Mouse (Mus musculus): Measurements from ENCODE around the gene Zfp831. TPM values are rescaled to one million over a fixed set of nuclear protein-coding genes. Genes with fewer than 3 reads are reported as not detected.

Zfp831 gene
- total and polyA plus RNA-seq, 3 experiments, result 0.48 to 0.99 (median 0.59) TPM

GRCm38 (mm10) chr2:174601938-174602685 lies 41.2 kb upstream of the Zfp831 start:
- Histone ChIP-seq H3K9ac (ENCODE audit: insufficient read depth, low read depth) (no peak overlapping the region), H3K79me2 (replicated peaks; ENCODE audit: control insufficient read depth, extremely low read depth, insufficient read depth, poor library complexity, severe bottlenecking) (no peaks in the 10 kb centered on the region), H3K36me3 (replicated peaks in 1 of 2; ENCODE audit: control insufficient read depth in 1 of 2, insufficient read depth in 1 of 2, low read length in 1 of 2) (peaks cover 0 to 4% of the 10 kb centered on the region in 2 experiments), H3K27ac (ENCODE audit: insufficient read depth, low read depth) (no peak overlapping the region), H3K4me2 (ENCODE audit: insufficient read depth, low read depth, poor library complexity, severe bottlenecking) (no peak overlapping the region), H3K27me3 (replicated peaks) (no peaks in the 10 kb centered on the region), H3K9me3 (replicated peaks; ENCODE audit: low read length) (no peaks in the 10 kb centered on the region), H3K4me1 (ENCODE audit: control insufficient read depth in 1 of 2, insufficient read depth in 2 of 2) (peaks cover 8 to 15% of the 10 kb centered on the region in 2 experiments), H3K4me3 (replicated peaks in 1 of 3; ENCODE audit: low read depth in 2 of 3, low read length in 2 of 3, poor library complexity in 1 of 3) (no peak overlapping the region)
- no peak for TF ChIP-seq UBTF (IDR thresholded peaks at IDR 0.05; ENCODE audit: low read depth, low read length)
- peak; percentile 37; the same call in 1 of the 2 replicates for TF ChIP-seq BHLHE40 (IDR thresholded peaks at IDR 0.05; ENCODE audit: low read depth, low read length)
- in situ Hi-C loops (cut with MboI; ENCODE audit: low pct_ligation_motif_present, low pct_unique_long_range_greater_than_20kb, low sequenced_read_pairs), result no loop called here
- DNase-seq (ENCODE audit: extremely low read depth), result peak; percentile 27
- dilution Hi-C loops (cut with MboI; ENCODE audit: extremely low pct_ligation_motif_present, extremely low pct_unique_long_range_greater_than_20kb, low sequenced_read_pairs), result no loop called here

DNA sequence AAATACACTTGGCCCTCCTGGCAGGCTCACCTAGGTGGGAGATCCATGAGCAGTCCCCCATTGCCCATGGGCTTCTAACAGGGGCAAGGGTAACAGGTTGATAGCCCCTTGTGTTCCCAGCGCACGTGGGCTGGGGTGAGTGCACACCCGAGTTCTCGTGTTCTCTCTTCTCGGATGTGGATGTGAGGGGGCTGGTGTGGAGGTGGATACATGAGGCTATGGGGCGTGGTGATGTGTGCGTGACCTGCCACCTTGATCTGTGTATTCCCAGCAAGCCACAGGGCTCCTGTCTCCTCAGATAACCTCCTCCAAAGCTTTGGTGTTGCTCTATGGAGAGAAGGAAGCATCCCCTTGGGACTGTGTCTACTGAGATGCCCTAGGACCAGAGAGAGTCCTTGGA lies 40.0 kb upstream of the Zfp831 start:
- H3K27ac ChIP-seq (ENCODE audit: insufficient read depth, low read depth), result no peak overlapping the region
- no peak for TF ChIP-seq TCF12 (IDR thresholded peaks at IDR 0.05; ENCODE audit: low read depth, low read length)
- no peak for TF ChIP-seq POLR2A (IDR thresholded peaks at IDR 0.05; ENCODE audit: low read depth, low read length)
- TF ChIP-seq RAD21 (IDR thresholded peaks at IDR 0.05; ENCODE audit: low read depth, low read length), result no peak
- no peak for TF ChIP-seq ZC3H11A (IDR thresholded peaks at IDR 0.05; ENCODE audit: low read depth, low read length)
- TF ChIP-seq MAX (IDR thresholded peaks at IDR 0.05; ENCODE audit: low read length), result no peak
- TF ChIP-seq IRF4 (IDR thresholded peaks at IDR 0.05; ENCODE audit: low read depth, low read length), result no peak
- TF ChIP-seq NRF1 (IDR thresholded peaks at IDR 0.05; ENCODE audit: low read depth, low read length), result no peak
- no peak for TF ChIP-seq RCOR1 (conservative IDR thresholded peaks at IDR 0.05; ENCODE audit: low read depth, low read length)
- no peak for TF ChIP-seq HCFC1 (IDR thresholded peaks at IDR 0.05; ENCODE audit: low read depth, low read length)
- no peak for TF ChIP-seq MEF2A (IDR thresholded peaks at IDR 0.05; ENCODE audit: borderline replicate concordance, low read depth, low read length)
- in situ Hi-C loops (cut with MboI; ENCODE audit: low pct_ligation_motif_present, low pct_unique_long_range_greater_than_20kb, low sequenced_read_pairs), result no loop called here

DNA sequence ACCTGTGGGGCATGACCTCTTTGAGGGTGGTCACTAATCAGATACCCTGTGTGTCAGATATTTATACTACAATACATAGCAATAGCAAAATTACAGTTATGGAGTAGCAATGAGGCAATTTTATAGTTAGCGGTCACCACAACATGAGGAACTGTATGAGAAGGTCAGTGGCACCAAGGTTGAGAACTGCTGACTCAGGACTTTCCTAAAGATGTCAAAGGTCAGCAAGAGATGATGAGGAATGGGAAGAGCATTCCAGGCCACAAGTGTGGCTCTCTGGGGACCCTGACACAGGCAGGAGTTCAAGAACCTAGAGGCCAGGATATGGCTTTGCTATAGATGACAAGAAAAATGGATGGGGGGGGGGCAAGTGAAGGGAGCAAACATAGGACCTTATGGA lies 38.3 kb upstream of the Zfp831 start:
- peaks cover 8 to 15% of the 10 kb centered on the region in 2 experiments for H3K4me1 ChIP-seq (ENCODE audit: control insufficient read depth in 1 of 2, insufficient read depth in 2 of 2)
- dilution Hi-C loops (cut with MboI; ENCODE audit: extremely low pct_ligation_motif_present, extremely low pct_unique_long_range_greater_than_20kb, low sequenced_read_pairs), result no loop called here
- H3K27me3 ChIP-seq (replicated peaks), result no peaks in the 10 kb centered on the region
- peaks cover 0 to 18% of the 10 kb centered on the region in 2 experiments for H3K36me3 ChIP-seq (replicated peaks in 1 of 2; ENCODE audit: control insufficient read depth in 1 of 2, insufficient read depth in 1 of 2, low read length in 1 of 2)
- TF ChIP-seq MAFK (IDR thresholded peaks at IDR 0.05; ENCODE audit: insufficient replicate concordance, low read length) (peak; percentile 91), TBP (conservative IDR thresholded peaks at IDR 0.05; ENCODE audit: low read depth, low read length) (no peak)
- H3K9me3 ChIP-seq (replicated peaks; ENCODE audit: low read length), result no peaks in the 10 kb centered on the region
- no peak overlapping the region for H3K27ac ChIP-seq (ENCODE audit: insufficient read depth, low read depth)
- no peak for DNase-seq (ENCODE audit: extremely low read depth)
- no peak overlapping the region for H3K4me3 ChIP-seq (replicated peaks in 1 of 3; ENCODE audit: low read depth in 2 of 3, low read length in 2 of 3, poor library complexity in 1 of 3)
- H3K9ac ChIP-seq (ENCODE audit: insufficient read depth, low read depth), result no peak overlapping the region
- in situ Hi-C loops (cut with MboI; ENCODE audit: low pct_ligation_motif_present, low pct_unique_long_range_greater_than_20kb, low sequenced_read_pairs), result no loop called here
- no peak overlapping the region for H3K4me2 ChIP-seq (ENCODE audit: insufficient read depth, low read depth, poor library complexity, severe bottlenecking)
- no peaks in the 10 kb centered on the region for H3K79me2 ChIP-seq (replicated peaks; ENCODE audit: control insufficient read depth, extremely low read depth, insufficient read depth, poor library complexity, severe bottlenecking)

More for the DNA sequence above, 40.0 kb upstream of the Zfp831 start:
- no peak for DNase-seq (ENCODE audit: extremely low read depth)
- no peak overlapping the region for H3K9ac ChIP-seq (ENCODE audit: insufficient read depth, low read depth)
- H3K4me1 ChIP-seq (ENCODE audit: control insufficient read depth in 1 of 2, insufficient read depth in 2 of 2), result peaks cover 8 to 15% of the 10 kb centered on the region in 2 experiments
- no peak overlapping the region for H3K4me2 ChIP-seq (ENCODE audit: insufficient read depth, low read depth, poor library complexity, severe bottlenecking)
- no peaks in the 10 kb centered on the region for H3K27me3 ChIP-seq (replicated peaks)
- no peaks in the 10 kb centered on the region for H3K79me2 ChIP-seq (replicated peaks; ENCODE audit: control insufficient read depth, extremely low read depth, insufficient read depth, poor library complexity, severe bottlenecking)
- dilution Hi-C loops (cut with MboI; ENCODE audit: extremely low pct_ligation_motif_present, extremely low pct_unique_long_range_greater_than_20kb, low sequenced_read_pairs), result no loop called here
- no peak overlapping the region for H3K4me3 ChIP-seq (replicated peaks in 1 of 3; ENCODE audit: low read depth in 2 of 3, low read length in 2 of 3, poor library complexity in 1 of 3)
- H3K36me3 ChIP-seq (replicated peaks in 1 of 2; ENCODE audit: control insufficient read depth in 1 of 2, insufficient read depth in 1 of 2, low read length in 1 of 2), result peaks cover 0 to 12% of the 10 kb centered on the region in 2 experiments
- H3K9me3 ChIP-seq (replicated peaks; ENCODE audit: low read length), result no peaks in the 10 kb centered on the region
